Mouse (Mus musculus): Measurements from ENCODE around the gene Olfr603. TPM values are rescaled to one million over a fixed set of nuclear protein-coding genes. Genes with fewer than 3 reads are reported as not detected.
"Not testable (repeated sequence)": the region's sequence is repeated elsewhere in the genome, so short reads cannot be mapped to it uniquely, and the experiment has no call there.

Gene Olfr603
- polyA plus RNA-seq (2016; fragmentation: Nextera tagmentation; extraction: Ambion mirVana) = not detected in 2 replicates

- Histone ChIP-seq H3K4me3 (no peak within 1 kb of the TSS), H3K27ac (no peak within 1 kb of the TSS), H3K9me3 (replicated peaks) (no peaks in the 10 kb centered on the region), H3K36me3 (no peaks in the 10 kb centered on the region), H3K4me1 (no peaks in the 10 kb centered on the region), H3K27me3 (ENCODE audit: low read depth, poor library complexity, severe bottlenecking) (no peaks in the 10 kb centered on the region)
- DNase-seq (ENCODE audit: low spot score) = no peak
Measured at GRCm38 (mm10) chr7:103386077-103386476, at the start of gene Olfr603. Gene Olfr603, minus strand, starts transcription at chr7:103386177.

GRCm38 (mm10) chr7:103414772-103415171 is 28.8 kb upstream of the Olfr603 start, which contains the start of gene Usp17lc:
Gene Usp17lc, plus strand, starts transcription at chr7:103415072.
- H3K27me3 ChIP-seq (ENCODE audit: low read depth, poor library complexity, severe bottlenecking); H3K36me3 ChIP-seq; H3K4me1 ChIP-seq; H3K27ac ChIP-seq; H3K9me3 ChIP-seq (replicated peaks); H3K4me3 ChIP-seq; DNase-seq (ENCODE audit: low spot score): not testable (repeated sequence)
- 55% methylated on average over 1 of the region's 1 CpGs for WGBS

- not testable (repeated sequence) for H3K4me1 ChIP-seq; DNase-seq (ENCODE audit: low spot score); H3K27me3 ChIP-seq (ENCODE audit: low read depth, poor library complexity, severe bottlenecking); H3K9me3 ChIP-seq (replicated peaks); H3K4me3 ChIP-seq; H3K36me3 ChIP-seq; H3K27ac ChIP-seq
- WGBS = 80% methylated on average over 3 of the region's 3 CpGs
Measured at GRCm38 (mm10) chr7:103406521-103407055, 20.6 kb upstream of the Olfr603 start.

GRCm38 (mm10) chr7:103398981-103399380 is 13.0 kb upstream of the Olfr603 start:
- H3K27ac ChIP-seq = no peak overlapping the region
- H3K4me3 ChIP-seq = no peak overlapping the region
- no peaks in the 10 kb centered on the region for H3K4me1 ChIP-seq
- 37% methylated on average over 1 of the region's 1 CpGs for WGBS
- H3K27me3 ChIP-seq (ENCODE audit: low read depth, poor library complexity, severe bottlenecking) = no peaks in the 10 kb centered on the region
- H3K9me3 ChIP-seq (replicated peaks) = no peaks in the 10 kb centered on the region
- no peaks in the 10 kb centered on the region for H3K36me3 ChIP-seq
- no peak for DNase-seq (ENCODE audit: low spot score)

- Histone ChIP-seq H3K27ac (no peak overlapping the region), H3K4me1 (no peaks in the 10 kb centered on the region), H3K36me3 (no peaks in the 10 kb centered on the region), H3K9me3 (replicated peaks) (no peaks in the 10 kb centered on the region), H3K4me3 (no peak overlapping the region), H3K27me3 (ENCODE audit: low read depth, poor library complexity, severe bottlenecking) (no peaks in the 10 kb centered on the region)
- no peak for DNase-seq (ENCODE audit: low spot score)
Measured at GRCm38 (mm10) chr7:103397758-103398157, 11.8 kb upstream of the Olfr603 start.

- no peak within 1 kb of the TSS for H3K4me3 ChIP-seq
- no peak within 1 kb of the TSS for H3K27ac ChIP-seq
- DNase-seq (ENCODE audit: low spot score) = no peak
- no peaks in the 10 kb centered on the region for H3K27me3 ChIP-seq (ENCODE audit: low read depth, poor library complexity, severe bottlenecking)
- WGBS = 88% methylated on average over 1 of the region's 1 CpGs
- no peaks in the 10 kb centered on the region for H3K4me1 ChIP-seq
- no peaks in the 10 kb centered on the region for H3K9me3 ChIP-seq (replicated peaks)
- H3K36me3 ChIP-seq = no peaks in the 10 kb centered on the region
Measured at GRCm38 (mm10) chr7:103362555-103362954, 23.4 kb downstream of the Olfr603 start, which contains the start of gene Olfr601. Gene Olfr601, minus strand, starts transcription at chr7:103362655.

GRCm38 (mm10) chr7:103349569-103349968 is 36.4 kb downstream of the Olfr603 start, which contains the start of gene Olfr600:
Gene Olfr600, minus strand, starts transcription at chr7:103349669.
- Histone ChIP-seq H3K27me3 (ENCODE audit: low read depth, poor library complexity, severe bottlenecking) (no peaks in the 10 kb centered on the region), H3K36me3 (no peaks in the 10 kb centered on the region), H3K4me3 (no peak within 1 kb of the TSS), H3K9me3 (replicated peaks) (no peaks in the 10 kb centered on the region), H3K4me1 (no peaks in the 10 kb centered on the region), H3K27ac (no peak within 1 kb of the TSS)
- no peak for DNase-seq (ENCODE audit: low spot score)

GRCm38 (mm10) chr7:103335617-103336016 is 50.4 kb downstream of the Olfr603 start, which contains the start of gene Olfr599:
Gene Olfr599, plus strand, starts transcription at chr7:103335917.
- Histone ChIP-seq H3K36me3 (no peaks in the 10 kb centered on the region), H3K9me3 (replicated peaks) (no peaks in the 10 kb centered on the region), H3K27me3 (ENCODE audit: low read depth, poor library complexity, severe bottlenecking) (no peaks in the 10 kb centered on the region), H3K27ac (no peak within 1 kb of the TSS), H3K4me1 (no peaks in the 10 kb centered on the region), H3K4me3 (no peak within 1 kb of the TSS)
- WGBS = 88% methylated on average over 1 of the region's 1 CpGs
- no peak for DNase-seq (ENCODE audit: low spot score)

Small RNA genes lying within 50 kb of the gene (microRNA-seq; reads per million reads assigned to microRNA genes)
- not detected for gene Gm25774

Other genes starting within 250 kb of the Olfr603 start
- not detected in 2 replicates for gene Olfr588-ps1, start 245.3 kb downstream of the Olfr603 start, polyA plus RNA-seq (2016; fragmentation: Nextera tagmentation; extraction: Ambion mirVana)
- not detected in 2 replicates for gene Olfr589, start 229.8 kb downstream of the Olfr603 start, polyA plus RNA-seq (2016; fragmentation: Nextera tagmentation; extraction: Ambion mirVana)
- gene Olfr591, start 207.8 kb downstream of the Olfr603 start, polyA plus RNA-seq (2016; fragmentation: Nextera tagmentation; extraction: Ambion mirVana) = not detected in 2 replicates
- not detected in 2 replicates for gene Olfr592, start 201.4 kb downstream of the Olfr603 start, polyA plus RNA-seq (2016; fragmentation: Nextera tagmentation; extraction: Ambion mirVana)
- gene Olfr593, start 174.3 kb downstream of the Olfr603 start, polyA plus RNA-seq (2016; fragmentation: Nextera tagmentation; extraction: Ambion mirVana) = not detected in 2 replicates
- gene Olfr594, start 169.2 kb downstream of the Olfr603 start, polyA plus RNA-seq (2016; fragmentation: Nextera tagmentation; extraction: Ambion mirVana) = not detected in 2 replicates
- gene Usp17ld, start 133.7 kb downstream of the Olfr603 start, polyA plus RNA-seq (2016; fragmentation: Nextera tagmentation; extraction: Ambion mirVana) = not detected in 2 replicates
- not detected in 2 replicates for gene Olfr596, start 80.5 kb downstream of the Olfr603 start, polyA plus RNA-seq (2016; fragmentation: Nextera tagmentation; extraction: Ambion mirVana)
- gene Olfr597, start 69.9 kb downstream of the Olfr603 start, polyA plus RNA-seq (2016; fragmentation: Nextera tagmentation; extraction: Ambion mirVana) = not detected in 2 replicates
- gene Olfr598, start 62.6 kb downstream of the Olfr603 start, polyA plus RNA-seq (2016; fragmentation: Nextera tagmentation; extraction: Ambion mirVana) = not detected in 2 replicates
- gene Olfr599, start 50.3 kb downstream of the Olfr603 start, polyA plus RNA-seq (2016; fragmentation: Nextera tagmentation; extraction: Ambion mirVana) = not detected in 2 replicates
- gene Olfr600, start 36.5 kb downstream of the Olfr603 start, polyA plus RNA-seq (2016; fragmentation: Nextera tagmentation; extraction: Ambion mirVana) = not detected in 2 replicates
- gene Olfr601, start 23.5 kb downstream of the Olfr603 start, polyA plus RNA-seq (2016; fragmentation: Nextera tagmentation; extraction: Ambion mirVana) = not detected in 2 replicates
- gene Usp17lc, start 28.9 kb upstream of the Olfr603 start, polyA plus RNA-seq (2016; fragmentation: Nextera tagmentation; extraction: Ambion mirVana) = 0.08 TPM in 1 of 2 replicates, not detected in the other
- gene Olfr605, start 59.3 kb upstream of the Olfr603 start, polyA plus RNA-seq (2016; fragmentation: Nextera tagmentation; extraction: Ambion mirVana) = not detected in 2 replicates
- gene Olfr606, start 62.9 kb upstream of the Olfr603 start, polyA plus RNA-seq (2016; fragmentation: Nextera tagmentation; extraction: Ambion mirVana) = not detected in 2 replicates
- not detected in 2 replicates for gene Olfr607, start 78.0 kb upstream of the Olfr603 start, polyA plus RNA-seq (2016; fragmentation: Nextera tagmentation; extraction: Ambion mirVana)
- not detected in 2 replicates for gene Olfr608, start 83.7 kb upstream of the Olfr603 start, polyA plus RNA-seq (2016; fragmentation: Nextera tagmentation; extraction: Ambion mirVana)
- not detected in 2 replicates for gene Olfr609, start 111.9 kb upstream of the Olfr603 start, polyA plus RNA-seq (2016; fragmentation: Nextera tagmentation; extraction: Ambion mirVana)
- gene Olfr610, start 125.9 kb upstream of the Olfr603 start, polyA plus RNA-seq (2016; fragmentation: Nextera tagmentation; extraction: Ambion mirVana) = not detected in 2 replicates
- not detected in 2 replicates for gene Olfr611, start 134.7 kb upstream of the Olfr603 start, polyA plus RNA-seq (2016; fragmentation: Nextera tagmentation; extraction: Ambion mirVana)
- not detected in 2 replicates for gene Olfr612, start 156.5 kb upstream of the Olfr603 start, polyA plus RNA-seq (2016; fragmentation: Nextera tagmentation; extraction: Ambion mirVana)
- gene Olfr613, start 161.9 kb upstream of the Olfr603 start, polyA plus RNA-seq (2016; fragmentation: Nextera tagmentation; extraction: Ambion mirVana) = not detected in 2 replicates
- gene Olfr615, start 169.9 kb upstream of the Olfr603 start, polyA plus RNA-seq (2016; fragmentation: Nextera tagmentation; extraction: Ambion mirVana) = not detected in 2 replicates
- not detected in 2 replicates for gene Olfr616, start 183.0 kb upstream of the Olfr603 start, polyA plus RNA-seq (2016; fragmentation: Nextera tagmentation; extraction: Ambion mirVana)
- not detected in 2 replicates for gene Olfr617, start 186.9 kb upstream of the Olfr603 start, polyA plus RNA-seq (2016; fragmentation: Nextera tagmentation; extraction: Ambion mirVana)
- gene Olfr618, start 203.9 kb upstream of the Olfr603 start, polyA plus RNA-seq (2016; fragmentation: Nextera tagmentation; extraction: Ambion mirVana) = not detected in 2 replicates
- not detected in 2 replicates for gene Olfr619, start 214.4 kb upstream of the Olfr603 start, polyA plus RNA-seq (2016; fragmentation: Nextera tagmentation; extraction: Ambion mirVana)
- not detected in 2 replicates for gene Olfr620, start 226.4 kb upstream of the Olfr603 start, polyA plus RNA-seq (2016; fragmentation: Nextera tagmentation; extraction: Ambion mirVana)